16 mouse cellular contexts compared by ENCODE assay signal in the genomic region with DNA sequence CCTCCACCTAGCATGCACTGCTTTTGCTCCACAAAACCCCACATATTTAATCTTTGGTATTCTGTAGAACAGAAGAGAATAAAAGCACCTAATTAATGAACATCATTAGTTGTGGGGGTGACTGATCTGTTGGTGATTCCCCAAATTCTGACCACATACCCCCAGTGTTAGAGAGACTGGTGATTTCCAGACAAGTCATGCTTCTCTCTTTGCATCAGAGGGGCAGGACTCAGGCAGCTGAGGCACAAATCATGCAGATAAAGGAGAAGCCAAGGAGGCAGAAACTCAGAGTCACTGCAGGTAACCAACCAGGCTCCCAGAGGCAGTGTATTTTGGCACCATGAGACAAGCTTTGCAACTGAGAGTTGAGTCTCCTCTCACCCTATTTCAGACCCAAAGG.
"Had no signal": no experiment of that assay in that cellular context is flagged by ENCODE, and none has a peak within 500 bp of the region (broad histone marks: within the 10 kb centered on the region; RNA-seq: fewer than 3 reads in every experiment).

No protein-coding gene starts in this region.

- H3K4me1 ChIP-seq: midbrain, embryonic 13.5 days; midbrain, embryonic 15.5 days; neural tube, embryonic 12.5 days had no signal

- H3K4me2 ChIP-seq: lung, embryonic 15.5 days; midbrain, embryonic 11.5 days; midbrain, embryonic 13.5 days; midbrain, embryonic 15.5 days; neural tube, embryonic 12.5 days had no signal

- H3K9ac ChIP-seq: liver, postnatal 0 days; lung, embryonic 15.5 days; midbrain, embryonic 13.5 days; midbrain, embryonic 15.5 days; neural tube, embryonic 12.5 days had no signal

- H3K27me3 ChIP-seq: lung, embryonic 15.5 days; midbrain, embryonic 15.5 days; neural tube, embryonic 12.5 days had no signal

- DNase-seq: liver, postnatal 0 days; lung, adult 2 months; lung, postnatal 14 days; lung, postnatal 36 days; right cerebral cortex, postnatal 14 days; thymus, adult 2 months; thymus, postnatal 14 days; thymus, postnatal 36 days had no signal

- H3K27ac ChIP-seq: lung, embryonic 15.5 days; macrophage; midbrain, embryonic 13.5 days; midbrain, embryonic 15.5 days; neural tube, embryonic 12.5 days had no signal

- H3K4me3 ChIP-seq: lung, embryonic 15.5 days; megakaryocyte, embryonic 14.5 days; midbrain, embryonic 13.5 days; midbrain, embryonic 15.5 days; neural tube, embryonic 12.5 days had no signal

- H3K36me3 ChIP-seq: lung, embryonic 15.5 days; midbrain, embryonic 13.5 days; midbrain, embryonic 15.5 days; neural tube, embryonic 12.5 days had no signal

- ATAC-seq: liver, postnatal 0 days; lung, postnatal 0 days; midbrain, embryonic 13.5 days; midbrain, embryonic 15.5 days had no signal

- H3K9me3 ChIP-seq: lung, embryonic 15.5 days; megakaryocyte, embryonic 14.5 days; midbrain, embryonic 13.5 days; midbrain, embryonic 15.5 days; neural tube, embryonic 12.5 days had no signal
